Mouse (Mus musculus) midbrain, embryonic 12.5 days (tissue): ENCODE measurements at regions not wholly inside any gene's neighbourhood (a gene's known extent, or its start where the extent isn't known, plus 50 kb on each side); places are given as distances from the start of the nearest gene placed in this dataset.

Experiments used
- ATAC-seq: fragments of 200-750 bp; cut with Nextera tagmentation; 2 replicates; pipeline ENCODE4 v1.8.0; 2017; ENCODE audit warnings: low read depth, moderate TSS enrichment, moderate library complexity; ENCODE audit not compliant: low FRiP score
- H3K27ac ChIP-seq: fragments of 300-500 bp; sonication (generic); replicated peaks from 2 replicates; pipeline ENCODE4 v1.5.1; 2016; ENCODE audit warnings: mild to moderate bottlenecking
- H3K27me3 ChIP-seq: fragments of 300-500 bp; sonication (generic); 2 replicates; pipeline ENCODE4 v1.6.1; 2016; ENCODE audit warnings: mild to moderate bottlenecking
- H3K36me3 ChIP-seq: fragments of 300-500 bp; sonication (generic); 2 replicates; pipeline ENCODE4 v1.6.1; 2016
- H3K4me1 ChIP-seq: fragments of 300-500 bp; sonication (generic); 2 replicates; pipeline ENCODE4 v1.6.1; 2016
- H3K4me2 ChIP-seq: fragments of 300-500 bp; sonication (generic); replicated peaks from 2 replicates; pipeline ENCODE4 v1.6.1; 2016; ENCODE audit warnings: mild to moderate bottlenecking, moderate library complexity
- H3K4me3 ChIP-seq: fragments of 300-500 bp; sonication (generic); 2 replicates; pipeline ENCODE4 v1.5.1; 2016; ENCODE audit warnings: mild to moderate bottlenecking
- H3K9ac ChIP-seq: fragments of 300-500 bp; sonication (generic); replicated peaks from 2 replicates; pipeline ENCODE4 v1.6.1; 2016; ENCODE audit warnings: mild to moderate bottlenecking, moderate library complexity
- H3K9me3 ChIP-seq: fragments of 300-500 bp; sonication (generic); 2 replicates; pipeline ENCODE4 v1.6.1; 2016; ENCODE audit warnings: mild to moderate bottlenecking
- WGBS: fragments of 180-500 bp; shearing (Covaris S2); methylation state at CpG from one replicate; pipeline ENCODE4 v1.1.7; 2016; 5-methylcytosine and 5-hydroxymethylcytosine counted together

DNA sequence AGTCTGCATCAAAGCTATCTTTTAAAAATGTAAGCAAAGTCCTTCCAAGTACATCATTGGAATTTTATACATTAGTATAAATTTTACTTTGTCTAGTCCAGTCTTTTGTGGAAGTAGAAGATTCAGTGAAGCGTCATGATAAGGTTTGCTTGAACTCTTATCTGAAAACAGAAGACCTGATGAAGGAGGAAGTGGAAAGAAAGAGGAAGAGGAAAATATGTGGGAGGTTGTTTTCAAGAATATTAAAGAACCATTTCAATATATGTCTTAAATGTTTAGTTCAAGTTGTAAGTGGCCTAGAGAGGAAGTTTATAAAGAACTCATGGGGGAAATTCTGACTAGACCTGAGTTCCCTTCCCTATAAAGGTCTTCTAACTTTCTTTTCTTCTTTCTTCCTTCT, 462.3 kb upstream of the Mef2c start:
- Histone ChIP-seq H3K9me3 (no peaks in the 10 kb centered on the region), H3K27ac (no peak overlapping the region), H3K4me2 (no peak overlapping the region), H3K9ac (no peak overlapping the region), H3K4me3 (no peak overlapping the region), H3K4me1 (no peaks in the 10 kb centered on the region), H3K36me3 (no peaks in the 10 kb centered on the region), H3K27me3 (no peaks in the 10 kb centered on the region)
- ATAC-seq: no peak
- WGBS: 88% methylated on average over 1 of the region's 1 CpGs

DNA sequence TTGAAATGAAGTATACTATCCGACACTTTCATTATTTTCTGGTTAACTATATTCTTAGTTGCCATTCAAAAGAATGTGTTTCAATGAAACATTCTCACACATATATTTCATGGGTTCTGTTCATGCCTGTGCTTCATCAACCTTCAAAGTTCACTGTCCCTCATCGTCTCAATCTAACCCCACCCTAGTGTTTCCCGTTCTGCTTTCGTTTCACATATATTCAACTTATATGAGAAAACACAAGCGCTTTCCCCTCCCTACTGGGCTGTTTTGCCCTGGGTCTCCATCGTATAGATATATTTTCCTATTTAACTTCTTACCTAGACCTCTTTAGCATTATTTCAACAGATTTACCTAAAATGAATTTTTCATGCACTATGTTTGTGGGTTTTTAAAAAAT, 458.3 kb upstream of the Mef2c start:
- no peak for ATAC-seq
- H3K4me2 ChIP-seq: no peak overlapping the region
- no peaks in the 10 kb centered on the region for H3K36me3 ChIP-seq
- no peaks in the 10 kb centered on the region for H3K27me3 ChIP-seq
- no peak overlapping the region for H3K4me3 ChIP-seq
- H3K27ac ChIP-seq: no peak overlapping the region
- no peaks in the 10 kb centered on the region for H3K9me3 ChIP-seq
- H3K4me1 ChIP-seq: no peaks in the 10 kb centered on the region
- WGBS: 94% methylated on average over 6 of the region's 6 CpGs
- H3K9ac ChIP-seq: no peak overlapping the region

DNA sequence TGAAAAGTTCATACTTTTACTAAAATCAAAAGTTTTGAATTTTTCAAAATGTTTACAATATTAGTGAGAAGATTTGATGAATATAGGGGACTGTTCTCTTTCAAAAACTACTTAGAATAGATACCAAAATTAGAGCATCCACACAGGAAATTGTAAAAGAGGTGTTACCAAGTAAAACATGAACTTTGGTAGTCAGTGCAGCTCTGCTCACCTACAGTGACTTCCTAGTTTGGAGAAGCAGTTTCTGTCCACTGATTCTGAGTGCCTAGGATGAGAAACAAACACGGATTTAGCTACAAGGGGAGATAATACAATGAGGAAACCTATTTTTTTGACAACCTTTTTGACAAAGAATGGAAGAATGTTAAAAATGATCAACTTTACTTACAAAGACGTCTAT, 457.9 kb upstream of the Mef2c start:
- H3K4me1 ChIP-seq: no peaks in the 10 kb centered on the region
- no peak overlapping the region for H3K4me2 ChIP-seq
- no peak for ATAC-seq
- 70% methylated on average over 2 of the region's 2 CpGs for WGBS
- H3K4me3 ChIP-seq: no peak overlapping the region
- H3K9ac ChIP-seq: no peak overlapping the region
- no peak overlapping the region for H3K27ac ChIP-seq
- H3K36me3 ChIP-seq: no peaks in the 10 kb centered on the region
- no peaks in the 10 kb centered on the region for H3K9me3 ChIP-seq
- H3K27me3 ChIP-seq: no peaks in the 10 kb centered on the region

GRCm38 (mm10) chr13:83046571-83047123, 457.2 kb upstream of the Mef2c start:
- 86% methylated on average over 4 of the region's 4 CpGs for WGBS
- Histone ChIP-seq H3K36me3 (no peaks in the 10 kb centered on the region), H3K9ac (no peak overlapping the region), H3K27ac (no peak overlapping the region), H3K27me3 (no peaks in the 10 kb centered on the region), H3K9me3 (no peaks in the 10 kb centered on the region), H3K4me2 (no peak overlapping the region), H3K4me3 (no peak overlapping the region), H3K4me1 (no peaks in the 10 kb centered on the region)
- no peak for ATAC-seq

DNA sequence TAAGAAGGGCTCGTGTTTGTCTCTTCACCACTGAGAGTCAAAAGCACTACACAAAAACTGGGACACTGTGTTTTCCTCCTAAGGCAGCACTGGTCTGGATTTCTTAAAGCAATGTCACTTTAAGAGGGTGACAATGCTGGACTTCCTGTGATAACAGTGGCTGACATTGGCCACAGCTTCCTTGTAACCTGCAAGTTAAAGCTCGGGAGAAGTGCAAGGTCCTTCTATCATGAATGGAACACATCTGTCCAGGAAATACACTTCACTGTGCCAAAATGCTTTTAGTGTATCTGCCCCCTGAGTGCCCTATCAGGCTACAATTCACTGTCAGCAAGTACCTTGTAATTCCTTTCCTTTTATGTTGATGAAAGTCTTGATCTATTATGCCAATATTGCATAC, 448.0 kb upstream of the Mef2c start:
- Histone ChIP-seq H3K9me3 (no peaks in the 10 kb centered on the region), H3K4me1 (no peaks in the 10 kb centered on the region), H3K4me3 (no peak overlapping the region), H3K36me3 (no peaks in the 10 kb centered on the region), H3K4me2 (no peak overlapping the region), H3K27me3 (no peaks in the 10 kb centered on the region), H3K9ac (no peak overlapping the region), H3K27ac (no peak overlapping the region)
- WGBS: 73% methylated on average over 2 of the region's 2 CpGs
- ATAC-seq: no peak

DNA sequence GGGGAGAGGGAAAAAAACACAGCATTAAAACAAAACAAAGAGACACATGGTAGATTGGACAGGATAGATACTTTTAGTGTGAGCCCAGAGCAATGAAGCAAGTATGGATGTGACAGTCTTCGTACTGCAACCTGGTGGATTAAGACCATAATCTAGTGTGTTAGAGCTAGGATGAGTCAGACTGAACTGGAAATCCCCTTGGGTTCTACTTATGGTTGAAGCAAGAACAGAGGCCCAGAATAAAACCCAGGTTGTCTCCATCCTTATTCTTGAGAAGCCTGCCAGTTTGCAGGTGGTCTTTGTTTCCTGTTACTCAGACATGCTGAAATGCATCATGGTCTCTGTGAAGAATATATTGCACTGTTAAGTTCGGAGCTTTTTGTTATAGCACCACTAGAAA, 447.4 kb upstream of the Mef2c start:
- H3K4me1 ChIP-seq: no peaks in the 10 kb centered on the region
- no peak overlapping the region for H3K4me3 ChIP-seq
- no peaks in the 10 kb centered on the region for H3K27me3 ChIP-seq
- H3K4me2 ChIP-seq: no peak overlapping the region
- no peak overlapping the region for H3K27ac ChIP-seq
- H3K9me3 ChIP-seq: no peaks in the 10 kb centered on the region
- no peak for ATAC-seq
- WGBS: 88% methylated on average over 2 of the region's 2 CpGs
- no peaks in the 10 kb centered on the region for H3K36me3 ChIP-seq
- no peak overlapping the region for H3K9ac ChIP-seq

DNA sequence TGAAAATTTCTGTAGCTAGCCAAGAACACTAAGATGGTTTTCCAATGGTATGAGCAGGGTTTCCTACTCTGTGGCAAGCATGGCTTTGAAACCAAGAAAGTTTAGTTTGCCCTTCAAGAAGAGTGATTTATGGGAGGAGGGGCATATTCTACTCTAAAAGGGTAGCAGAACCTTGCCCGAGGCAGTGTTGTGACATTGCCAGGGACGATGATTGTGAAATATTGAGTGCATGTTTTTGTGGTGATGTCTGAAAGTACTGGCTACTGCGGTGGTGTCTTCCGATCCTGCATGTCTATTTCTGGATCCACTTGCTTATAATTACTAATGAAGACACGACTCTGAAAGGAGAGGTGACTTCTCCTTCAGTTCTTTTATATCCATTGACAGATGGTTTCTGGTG, 439.1 kb upstream of the Mef2c start:
- 88% methylated on average over 5 of the region's 5 CpGs for WGBS
- no peak for ATAC-seq

DNA sequence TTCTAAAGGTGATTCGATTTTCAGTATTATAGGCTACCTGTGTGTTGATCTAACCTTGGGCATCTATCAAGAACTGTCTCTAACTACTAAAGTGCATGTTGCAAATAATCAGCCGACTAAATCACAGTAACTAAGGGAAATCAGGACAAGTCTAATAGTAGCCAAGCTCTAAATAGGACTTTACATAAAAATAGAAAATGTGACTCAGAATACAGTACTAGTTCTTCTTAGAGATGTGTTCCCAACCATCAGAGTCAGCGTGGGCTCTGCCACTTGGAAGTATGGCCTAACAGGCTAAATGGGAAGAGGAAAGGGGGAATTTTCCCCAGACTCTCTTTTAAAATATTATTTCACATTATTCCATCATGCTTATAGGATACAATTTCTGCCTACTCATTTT, 438.6 kb upstream of the Mef2c start:
- no peak overlapping the region for H3K4me2 ChIP-seq
- no peaks in the 10 kb centered on the region for H3K4me1 ChIP-seq
- no peaks in the 10 kb centered on the region for H3K27me3 ChIP-seq
- H3K27ac ChIP-seq: no peak overlapping the region
- no peak for ATAC-seq
- 97% methylated on average over 3 of the region's 3 CpGs for WGBS
- no peak overlapping the region for H3K9ac ChIP-seq
- no peak overlapping the region for H3K4me3 ChIP-seq
- no peaks in the 10 kb centered on the region for H3K9me3 ChIP-seq
- H3K36me3 ChIP-seq: no peaks in the 10 kb centered on the region

More for the DNA sequence above, 439.1 kb upstream of the Mef2c start:
- no peak overlapping the region for H3K9ac ChIP-seq
- no peaks in the 10 kb centered on the region for H3K27me3 ChIP-seq
- no peak overlapping the region for H3K27ac ChIP-seq
- H3K4me1 ChIP-seq: no peaks in the 10 kb centered on the region
- no peak overlapping the region for H3K4me2 ChIP-seq
- no peaks in the 10 kb centered on the region for H3K36me3 ChIP-seq
- H3K4me3 ChIP-seq: no peak overlapping the region
- H3K9me3 ChIP-seq: no peaks in the 10 kb centered on the region

GRCm38 (mm10) chr13:83066115-83066753, 437.6 kb upstream of the Mef2c start:
- no peak overlapping the region for H3K4me2 ChIP-seq

DNA sequence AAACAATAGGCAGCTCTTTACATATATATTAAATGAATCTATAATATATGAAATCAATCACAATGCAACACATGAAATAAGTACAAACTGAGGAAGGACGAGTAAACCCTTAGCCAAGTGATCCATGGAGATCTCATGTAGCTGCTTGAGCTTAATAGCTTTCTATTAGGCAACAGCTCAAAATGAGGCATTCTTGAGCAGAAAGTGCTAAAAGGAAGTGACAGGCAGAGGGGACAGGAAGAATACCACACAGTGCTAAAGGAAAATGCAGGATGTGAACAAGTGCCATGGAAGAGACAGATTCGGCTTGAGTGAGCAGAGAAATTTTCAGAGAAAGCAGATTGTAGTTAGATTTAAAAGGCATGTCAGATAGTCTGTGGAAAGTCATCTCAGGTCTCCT, 436.3 kb upstream of the Mef2c start:
- Histone ChIP-seq H3K4me1 (no peaks in the 10 kb centered on the region), H3K4me2 (no peak overlapping the region), H3K4me3 (no peak overlapping the region), H3K27me3 (no peaks in the 10 kb centered on the region), H3K9me3 (no peaks in the 10 kb centered on the region), H3K27ac (no peak overlapping the region), H3K9ac (no peak overlapping the region), H3K36me3 (no peaks in the 10 kb centered on the region)
- WGBS: 76% methylated on average over 2 of the region's 2 CpGs
- ATAC-seq: no peak

More at GRCm38 (mm10) chr13:83066115-83066753, 437.6 kb upstream of the Mef2c start:
- H3K36me3 ChIP-seq: no peaks in the 10 kb centered on the region
- ATAC-seq: no peak
- H3K4me3 ChIP-seq: no peak overlapping the region
- H3K27ac ChIP-seq: no peak overlapping the region
- H3K27me3 ChIP-seq: no peaks in the 10 kb centered on the region
- H3K4me1 ChIP-seq: no peaks in the 10 kb centered on the region
- no peaks in the 10 kb centered on the region for H3K9me3 ChIP-seq
- no peak overlapping the region for H3K9ac ChIP-seq
- 73% methylated on average over 8 of the region's 8 CpGs for WGBS

DNA sequence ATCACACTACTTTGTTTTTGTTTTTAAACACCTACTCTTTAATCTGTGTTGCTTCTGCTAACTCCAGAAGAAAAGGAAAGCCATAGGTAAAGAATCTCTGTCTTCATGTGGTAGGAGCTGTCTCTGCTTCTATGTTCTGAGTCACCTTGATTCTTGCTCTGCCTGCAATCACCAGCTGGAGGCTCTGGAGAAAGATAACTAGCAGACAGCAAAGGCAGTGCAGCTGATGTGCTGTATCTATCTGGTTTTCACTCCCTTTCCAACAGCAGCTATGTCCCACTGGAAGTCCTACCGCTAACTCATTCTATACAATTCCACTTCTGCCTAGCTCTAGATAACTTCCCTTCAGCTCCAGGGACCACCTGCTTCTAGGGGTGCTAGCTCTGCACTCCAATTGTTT, 435.2 kb upstream of the Mef2c start:
- Histone ChIP-seq H3K4me1 (no peaks in the 10 kb centered on the region), H3K4me3 (no peak overlapping the region), H3K36me3 (no peaks in the 10 kb centered on the region), H3K27me3 (no peaks in the 10 kb centered on the region), H3K9ac (no peak overlapping the region), H3K9me3 (no peaks in the 10 kb centered on the region), H3K27ac (no peak overlapping the region), H3K4me2 (no peak overlapping the region)
- ATAC-seq: no peak
- WGBS: 86% methylated on average over 1 of the region's 1 CpGs

GRCm38 (mm10) chr13:83069293-83069692, 434.5 kb upstream of the Mef2c start:
- no peak overlapping the region for H3K27ac ChIP-seq
- H3K36me3 ChIP-seq: no peaks in the 10 kb centered on the region
- no peaks in the 10 kb centered on the region for H3K9me3 ChIP-seq
- H3K4me3 ChIP-seq: no peak overlapping the region
- ATAC-seq: no peak
- H3K9ac ChIP-seq: no peak overlapping the region
- H3K4me1 ChIP-seq: no peaks in the 10 kb centered on the region
- H3K27me3 ChIP-seq: no peaks in the 10 kb centered on the region
- no peak overlapping the region for H3K4me2 ChIP-seq

- no peak overlapping the region for H3K4me2 ChIP-seq
- 68% methylated on average over 3 of the region's 3 CpGs for WGBS
- no peaks in the 10 kb centered on the region for H3K9me3 ChIP-seq
- H3K9ac ChIP-seq: no peak overlapping the region
- no peak overlapping the region for H3K4me3 ChIP-seq
- H3K36me3 ChIP-seq: no peaks in the 10 kb centered on the region
- no peak for ATAC-seq
- H3K27ac ChIP-seq: no peak overlapping the region
- H3K4me1 ChIP-seq: no peaks in the 10 kb centered on the region
- H3K27me3 ChIP-seq: no peaks in the 10 kb centered on the region
Observed at GRCm38 (mm10) chr13:83072073-83072472, 431.8 kb upstream of the Mef2c start.
